Mouse (Mus musculus) lung, embryonic 15.5 days (tissue): ENCODE results near the gene P4ha2. TPM values are rescaled to one million over a fixed set of nuclear protein-coding genes. Genes with fewer than 3 reads are reported as not detected.
"Not testable (repeated sequence)": the region's sequence is repeated elsewhere in the genome, so short reads cannot be mapped to it uniquely, and the experiment has no call there.

Experiments
- ATAC-seq: fragments of 200-750 bp; cut with Nextera tagmentation; 2 replicates; pipeline ENCODE4 v1.8.0; 2017; ENCODE audit warnings: moderate number of reproducible peaks, borderline replicate concordance; ENCODE audit not compliant: low FRiP score, low TSS enrichment; ENCODE audit errors: extremely low read depth
- H3K27ac ChIP-seq: fragments of 300-500 bp; sonication (generic); 2 replicates; pipeline ENCODE4 v1.5.1; 2015; ENCODE audit warnings: moderate library complexity, mild to moderate bottlenecking, inconsistent platforms
- H3K27me3 ChIP-seq: fragments of 300-500 bp; sonication (generic); 2 replicates; pipeline ENCODE4 v1.6.1; 2015; ENCODE audit warnings: inconsistent platforms
- H3K36me3 ChIP-seq: fragments of 300-500 bp; sonication (generic); 2 replicates; pipeline ENCODE4 v1.6.1; 2015; ENCODE audit warnings: inconsistent platforms
- H3K4me1 ChIP-seq: fragments of 300-500 bp; sonication (generic); 2 replicates; pipeline ENCODE4 v1.6.1; 2015; ENCODE audit warnings: inconsistent platforms
- H3K4me2 ChIP-seq: fragments of 300-500 bp; sonication (generic); 2 replicates; pipeline ENCODE4 v1.6.1; 2015; ENCODE audit warnings: inconsistent platforms, mild to moderate bottlenecking, moderate library complexity
- H3K4me3 ChIP-seq: fragments of 300-500 bp; sonication (generic); 2 replicates; pipeline ENCODE4 v1.5.1; 2015; ENCODE audit warnings: mild to moderate bottlenecking, inconsistent platforms
- H3K9ac ChIP-seq: fragments of 300-500 bp; sonication (generic); 2 replicates; pipeline ENCODE4 v1.6.1; 2015; ENCODE audit warnings: inconsistent platforms
- H3K9me3 ChIP-seq: fragments of 300-500 bp; sonication (generic); 2 replicates; pipeline ENCODE4 v1.6.1; 2016; ENCODE audit warnings: inconsistent platforms
- WGBS: fragments of 180-500 bp; shearing (Covaris S2); methylation state at CpG from one replicate; pipeline ENCODE4 v1.1.7; 2015; 5-methylcytosine and 5-hydroxymethylcytosine counted together
- polyA plus RNA-seq: library from polyadenylated mRNA; unstranded; fragments of >200 nt; fragmentation: Nextera tagmentation; extraction: Ambion mirVana; gene quantifications from 2 replicates; pipeline ENCODE4 v1.2.1, GENCODE M21; 2015

Gene P4ha2
- polyA plus RNA-seq, 1 experiment from 2014 or later, result 38.4 TPM

GRCm38 (mm10) chr11:54125982-54126648, 26.2 kb downstream of the P4ha2 start:
- Histone ChIP-seq H3K4me2 (no peak overlapping the region), H3K4me3 (no peak overlapping the region), H3K36me3 (no peaks in the 10 kb centered on the region), H3K4me1 (peaks cover 20% of the 10 kb centered on the region), H3K27ac (no peak overlapping the region), H3K9ac (no peak overlapping the region), H3K9me3 (no peaks in the 10 kb centered on the region), H3K27me3 (no peaks in the 10 kb centered on the region)
- 75% methylated on average over 18 of the region's 18 CpGs for WGBS
- ATAC-seq, result no peak

GRCm38 (mm10) chr11:54126654-54127374, 26.9 kb downstream of the P4ha2 start:
- Histone ChIP-seq H3K9me3 (no peaks in the 10 kb centered on the region), H3K9ac (no peak overlapping the region), H3K27ac (peak overlapping the region; percentile 41; the same call in 1 of the 2 replicates), H3K4me1 (peaks cover 20% of the 10 kb centered on the region), H3K27me3 (no peaks in the 10 kb centered on the region), H3K36me3 (no peaks in the 10 kb centered on the region), H3K4me3 (no peak overlapping the region), H3K4me2 (peak overlapping the region; percentile 31; the same call in 1 of the 2 replicates)
- 33% methylated on average over 15 of the region's 15 CpGs for WGBS
- ATAC-seq, result peak; percentile 35; the same call in 1 of the 2 replicates

- 69% methylated on average over 2 of the region's 2 CpGs for WGBS
- H3K9ac ChIP-seq, result no peak overlapping the region
- no peaks in the 10 kb centered on the region for H3K9me3 ChIP-seq
- ATAC-seq, result no peak
- 0 out of 2 replicates have a peak overlapping the region, but pooled peaks have one; percentile 31 for H3K4me2 ChIP-seq
- no peak overlapping the region for H3K4me3 ChIP-seq
- peak overlapping the region; percentile 41; the same call in 1 of the 2 replicates for H3K27ac ChIP-seq
- no peaks in the 10 kb centered on the region for H3K36me3 ChIP-seq
- H3K4me1 ChIP-seq, result peaks cover 17% of the 10 kb centered on the region
- no peaks in the 10 kb centered on the region for H3K27me3 ChIP-seq
Observed at GRCm38 (mm10) chr11:54127397-54127796, 27.5 kb downstream of the P4ha2 start.

- ATAC-seq, result no peak
- no peak overlapping the region for H3K4me2 ChIP-seq
- 63% methylated on average over 8 of the region's 8 CpGs for WGBS
Observed at GRCm38 (mm10) chr11:54129955-54130354, 30.1 kb downstream of the P4ha2 start.

GRCm38 (mm10) chr11:54130721-54131120, 30.8 kb downstream of the P4ha2 start:
- no peaks in the 10 kb centered on the region for H3K9me3 ChIP-seq
- 0 out of 2 replicates have a peak, but pooled peaks cover 9% of the 10 kb centered on the region for H3K4me1 ChIP-seq
- WGBS, result 75% methylated on average over 6 of the region's 6 CpGs
- H3K27me3 ChIP-seq, result no peaks in the 10 kb centered on the region
- H3K27ac ChIP-seq, result no peak overlapping the region
- H3K36me3 ChIP-seq, result no peaks in the 10 kb centered on the region
- H3K4me3 ChIP-seq, result no peak overlapping the region
- H3K9ac ChIP-seq, result no peak overlapping the region
- H3K4me2 ChIP-seq, result no peak overlapping the region
- no peak for ATAC-seq

More at GRCm38 (mm10) chr11:54129955-54130354, 30.1 kb downstream of the P4ha2 start:
- Histone ChIP-seq H3K9me3 (no peaks in the 10 kb centered on the region), H3K27me3 (no peaks in the 10 kb centered on the region), H3K27ac (no peak overlapping the region), H3K36me3 (no peaks in the 10 kb centered on the region), H3K4me1 (0 out of 2 replicates have a peak, but pooled peaks cover 9% of the 10 kb centered on the region), H3K9ac (no peak overlapping the region), H3K4me3 (no peak overlapping the region)

- 46% methylated on average over 10 of the region's 10 CpGs for WGBS
- ATAC-seq, result no peak
- H3K4me2 ChIP-seq, result no peak overlapping the region
- no peak overlapping the region for H3K9ac ChIP-seq
- no peaks in the 10 kb centered on the region for H3K36me3 ChIP-seq
- H3K4me1 ChIP-seq, result no peaks in the 10 kb centered on the region
- no peak overlapping the region for H3K27ac ChIP-seq
- no peaks in the 10 kb centered on the region for H3K27me3 ChIP-seq
- H3K4me3 ChIP-seq, result no peak overlapping the region
- no peaks in the 10 kb centered on the region for H3K9me3 ChIP-seq
Observed at GRCm38 (mm10) chr11:54132290-54132689, 32.4 kb downstream of the P4ha2 start.

- WGBS, result 74% methylated on average over 6 of the region's 6 CpGs
- Histone ChIP-seq H3K9me3 (no peaks in the 10 kb centered on the region), H3K4me1 (no peaks in the 10 kb centered on the region)
Observed at GRCm38 (mm10) chr11:54134905-54135304, 35.0 kb downstream of the P4ha2 start.

GRCm38 (mm10) chr11:54140159-54140558, 40.3 kb downstream of the P4ha2 start:
- WGBS, result 46% methylated on average over 2 of the region's 2 CpGs
- not testable (repeated sequence) for H3K4me3 ChIP-seq, H3K27ac ChIP-seq, H3K9me3 ChIP-seq, H3K9ac ChIP-seq, H3K27me3 ChIP-seq, H3K4me1 ChIP-seq, H3K36me3 ChIP-seq, ATAC-seq, H3K4me2 ChIP-seq

More at GRCm38 (mm10) chr11:54134905-54135304, 35.0 kb downstream of the P4ha2 start:
- no peaks in the 10 kb centered on the region for H3K36me3 ChIP-seq
- H3K4me3 ChIP-seq, result no peak overlapping the region
- no peak overlapping the region for H3K27ac ChIP-seq
- H3K27me3 ChIP-seq, result no peaks in the 10 kb centered on the region
- H3K4me2 ChIP-seq, result no peak overlapping the region
- H3K9ac ChIP-seq, result no peak overlapping the region
- ATAC-seq, result no peak

GRCm38 (mm10) chr11:54141200-54141971, 41.5 kb downstream of the P4ha2 start:
- Histone ChIP-seq H3K27ac (no peak overlapping the region), H3K27me3 (no peaks in the 10 kb centered on the region), H3K4me1 (no peaks in the 10 kb centered on the region), H3K4me2 (no peak overlapping the region), H3K36me3 (no peaks in the 10 kb centered on the region), H3K4me3 (no peak overlapping the region), H3K9ac (no peak overlapping the region), H3K9me3 (no peaks in the 10 kb centered on the region)
- 87% methylated on average over 7 of the region's 7 CpGs for WGBS
- no peak for ATAC-seq

- H3K4me3 ChIP-seq, result no peak overlapping the region
- H3K9ac ChIP-seq, result no peak overlapping the region
- no peak overlapping the region for H3K27ac ChIP-seq
- H3K4me1 ChIP-seq, result no peaks in the 10 kb centered on the region
- H3K27me3 ChIP-seq, result no peaks in the 10 kb centered on the region
- ATAC-seq, result no peak
- WGBS, result 18% methylated on average over 3 of the region's 3 CpGs
- no peaks in the 10 kb centered on the region for H3K36me3 ChIP-seq
- no peaks in the 10 kb centered on the region for H3K9me3 ChIP-seq
- no peak overlapping the region for H3K4me2 ChIP-seq
Observed at GRCm38 (mm10) chr11:54144886-54145285, 45.0 kb downstream of the P4ha2 start.

GRCm38 (mm10) chr11:54145990-54146389, 46.1 kb downstream of the P4ha2 start:
- Histone ChIP-seq H3K4me1 (no peaks in the 10 kb centered on the region), H3K27me3 (no peaks in the 10 kb centered on the region), H3K36me3 (no peaks in the 10 kb centered on the region), H3K4me2 (no peak overlapping the region), H3K27ac (no peak overlapping the region), H3K4me3 (no peak overlapping the region), H3K9ac (no peak overlapping the region), H3K9me3 (no peaks in the 10 kb centered on the region)
- no peak for ATAC-seq
- WGBS, result 80% methylated on average over 6 of the region's 6 CpGs
